Mouse (Mus musculus) ovary, adult 2 months (tissue): ENCODE measurements around the gene Lims1. TPM values are rescaled to one million over a fixed set of nuclear protein-coding genes. Genes with fewer than 3 reads are reported as not detected.

ENCODE experiments used
- polyA plus RNA-seq: library from polyadenylated mRNA; depleted of rRNA; stranded (reverse); fragments of >200 nt; gene quantifications from 2 replicates; pipeline ENCODE4 v1.2.3, GENCODE M21; 2012; rRNA removed

Gene Lims1
- polyA plus RNA-seq: 20.1 and 20.7 TPM in 2 replicates

GRCm38 (mm10) chr10:58323028-58323991, at the start of gene Lims1:
Lims1 (plus strand) TSS chr10:58323466.

GRCm38 (mm10) chr10:58446384-58447279, 123.4 kb downstream of the Lims1 start, which contains the start of gene Ranbp2:
Ranbp2 (plus strand) TSS chr10:58446920.

Other genes with a start within 250 kb of the Lims1 start
- gene AW822073, start 98.5 kb upstream of the Lims1 start, polyA plus RNA-seq: not detected in 2 replicates
- gene Duxf3, start 90.8 kb upstream of the Lims1 start, polyA plus RNA-seq: not detected in 2 replicates
- gene Gm4981, start 86.8 kb upstream of the Lims1 start, polyA plus RNA-seq: 0.26 and 0.34 TPM in 2 replicates
- gene Gcc2, start 68.0 kb upstream of the Lims1 start, polyA plus RNA-seq: 5.0 and 5.7 TPM in 2 replicates
- 2.7 and 3.8 TPM in 2 replicates for gene Ranbp2, start 123.5 kb downstream of the Lims1 start, polyA plus RNA-seq
- 0.14 and 0.25 TPM in 2 replicates for gene Ccdc138, start 174.5 kb downstream of the Lims1 start, polyA plus RNA-seq